Mouse (Mus musculus) thymus, postnatal 14 days (tissue): Measurements from ENCODE around the gene Napepld.
"Not testable (repeated sequence)": the region's sequence is repeated elsewhere in the genome, so short reads cannot be mapped to it uniquely, and the experiment has no call there.

ENCODE experiments used
- DNase-seq: peaks from one replicate; pipeline ENCODE4 v3.0.0; 2021

The Napepld gene

GRCm38 (mm10) chr5:21701351-21702008, at the start of gene Napepld:
TSS of gene Napepld (minus strand) at chr5:21701396.
- peak; percentile 100 for DNase-seq

- no peak for DNase-seq
Observed at GRCm38 (mm10) chr5:21745966-21746365, 44.8 kb upstream of the Napepld start.

- no peak for DNase-seq
Observed at GRCm38 (mm10) chr5:21744651-21745050, 43.5 kb upstream of the Napepld start.

- DNase-seq, result no peak
Observed at GRCm38 (mm10) chr5:21743606-21744005, 42.4 kb upstream of the Napepld start.

GRCm38 (mm10) chr5:21739881-21740280, 38.7 kb upstream of the Napepld start:
- no peak for DNase-seq

GRCm38 (mm10) chr5:21739120-21739519, 37.9 kb upstream of the Napepld start:
- DNase-seq, result no peak

- DNase-seq, result no peak
Observed at GRCm38 (mm10) chr5:21737620-21738019, 36.4 kb upstream of the Napepld start.

- peak; percentile 90 for DNase-seq
Observed at GRCm38 (mm10) chr5:21736956-21737585, 35.9 kb upstream of the Napepld start, which contains the start of gene Pmpcb. TSS of gene Pmpcb (plus strand) at chr5:21737141.

GRCm38 (mm10) chr5:21736046-21736445, 34.9 kb upstream of the Napepld start:
- no peak for DNase-seq

- peak; percentile 78 for DNase-seq
Observed at GRCm38 (mm10) chr5:21735584-21735983, 34.4 kb upstream of the Napepld start.

- no peak for DNase-seq
Observed at GRCm38 (mm10) chr5:21735100-21735499, 33.9 kb upstream of the Napepld start.

- no peak for DNase-seq
Observed at GRCm38 (mm10) chr5:21732930-21733329, 31.7 kb upstream of the Napepld start.

GRCm38 (mm10) chr5:21732177-21732911, 31.1 kb upstream of the Napepld start:
- no peak for DNase-seq

- DNase-seq, result no peak
Observed at GRCm38 (mm10) chr5:21729107-21729506, 27.9 kb upstream of the Napepld start.

GRCm38 (mm10) chr5:21724872-21725271, 23.7 kb upstream of the Napepld start:
- no peak for DNase-seq

- no peak for DNase-seq
Observed at GRCm38 (mm10) chr5:21724427-21724826, 23.2 kb upstream of the Napepld start.

- no peak for DNase-seq
Observed at GRCm38 (mm10) chr5:21719209-21719608, 18.0 kb upstream of the Napepld start.

GRCm38 (mm10) chr5:21718546-21718945, 17.4 kb upstream of the Napepld start:
- no peak for DNase-seq

- DNase-seq, result no peak
Observed at GRCm38 (mm10) chr5:21717165-21717715, 16.0 kb upstream of the Napepld start.

- DNase-seq, result no peak
Observed at GRCm38 (mm10) chr5:21714447-21714846, 13.3 kb upstream of the Napepld start.

GRCm38 (mm10) chr5:21712127-21712715, 11.0 kb upstream of the Napepld start:
- DNase-seq, result no peak

- DNase-seq, result not testable (repeated sequence)
Observed at GRCm38 (mm10) chr5:21708011-21708410, 6.8 kb upstream of the Napepld start.

- no peak for DNase-seq
Observed at GRCm38 (mm10) chr5:21706546-21706945, 5.3 kb upstream of the Napepld start.
